Mouse (Mus musculus) bone marrow, adult 2 months (tissue): Measurements from ENCODE around the gene Bbs4.

Experiments used
- CTCF ChIP-seq: fragments of 200-500 bp; IDR thresholded peaks from 2 replicates; pipeline ENCODE4 v1.5.1; 2011; ENCODE audit warnings: low read length, control low read depth; ENCODE audit not compliant: control insufficient read depth, insufficient read depth
- POLR2A ChIP-seq: fragments of 200-500 bp; IDR thresholded peaks from 2 replicates; pipeline ENCODE4 v1.6.1; 2011; ENCODE audit warnings: low read depth, mild to moderate bottlenecking, control low read depth, low read length, borderline replicate concordance; ENCODE audit not compliant: control insufficient read depth

GRCm38 (mm10) chr9:59291688-59292492 lies 61.4 kb downstream of the Bbs4 start:
- TF ChIP-seq POLR2A (no peak), CTCF (no peak)
